ENCODE assay signal across 24 mouse cellular contexts in the genomic region with DNA sequence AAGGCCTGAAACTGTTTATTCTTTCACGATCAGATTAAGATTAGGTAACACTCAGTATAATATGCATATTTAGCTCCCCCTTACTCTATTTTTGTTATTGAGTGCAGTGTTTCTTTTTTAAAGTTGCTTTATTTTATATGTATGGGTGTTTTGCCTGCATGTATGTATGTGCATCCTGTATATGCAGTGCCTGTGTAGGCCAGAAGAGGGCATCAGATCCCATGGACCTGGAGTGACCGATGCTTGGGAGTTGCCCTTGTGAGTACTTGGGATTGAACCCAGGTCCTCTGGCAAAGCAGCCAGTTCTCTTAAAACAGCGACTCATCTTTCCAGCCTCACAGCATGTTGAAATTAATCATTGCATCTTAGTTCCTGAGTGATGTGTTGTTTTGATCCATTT. TPM values are rescaled to one million over a fixed set of nuclear protein-coding genes. Genes with fewer than 3 reads are reported as not detected.
A peak's percentile ranks its signal among the peaks of the same experiment; 100 is the strongest.
DNase-seq lines count a peak whose midpoint lies in the region; ATAC-seq and TF ChIP-seq lines count a peak whose summit lies in the region.
"Had no signal": no experiment of that assay in that cellular context is flagged by ENCODE, and none has a peak within 500 bp of the region (broad histone marks: within the 10 kb centered on the region; RNA-seq: fewer than 3 reads in every experiment).

No protein-coding gene starts in this region.

- ATAC-seq in forebrain, postnatal 0 days = no peak
- no peak for ATAC-seq in forebrain, embryonic 11.5 days (replicated peaks; ENCODE audit: low FRiP score)
- ATAC-seq: CD4-positive, CD25-positive, alpha-beta regulatory T cell, adult 4 months; forebrain, embryonic 16.5 days; intestine, embryonic 15.5 days; midbrain, embryonic 16.5 days had no signal

- H3K9me3 ChIP-seq in forebrain, postnatal 0 days (ENCODE audit: low read length) = no peaks in the 10 kb centered on the region
- H3K9me3 ChIP-seq in forebrain, embryonic 11.5 days (ENCODE audit: control insufficient read depth, low read length) = no peaks in the 10 kb centered on the region
- H3K9me3 ChIP-seq: heart, embryonic 13.5 days; intestine, embryonic 15.5 days; stomach, embryonic 15.5 days had no signal

- no peaks in the 10 kb centered on the region for H3K27me3 ChIP-seq in forebrain, postnatal 0 days (ENCODE audit: insufficient read depth, low read length)
- H3K27me3 ChIP-seq in forebrain, embryonic 11.5 days (ENCODE audit: control insufficient read depth, insufficient read depth, low read length) = no peaks in the 10 kb centered on the region
- H3K27me3 ChIP-seq in testis, adult 2 months (ENCODE audit: control insufficient read depth, insufficient read depth, low read length) = no peaks in the 10 kb centered on the region
- H3K27me3 ChIP-seq: heart, embryonic 13.5 days; intestine, embryonic 15.5 days; stomach, embryonic 15.5 days had no signal

- TF ChIP-seq POLR2A in testis, adult 2 months (IDR thresholded peaks at IDR 0.05; ENCODE audit: control insufficient read depth, low read depth, low read length) = no peak

- H3K4me3 ChIP-seq in forebrain, postnatal 0 days (ENCODE audit: low read depth, low read length) = no peak overlapping the region
- H3K4me3 ChIP-seq in forebrain, embryonic 11.5 days (ENCODE audit: low read depth, low read length) = no peak overlapping the region
- H3K4me3 ChIP-seq in layer of hippocampus, adult 2 months = no peak overlapping the region
- H3K4me3 ChIP-seq in testis, adult 2 months (ENCODE audit: control insufficient read depth, low read depth, low read length) = no peak overlapping the region
- H3K4me3 ChIP-seq: heart, embryonic 13.5 days; intestine, embryonic 15.5 days; stomach, embryonic 15.5 days had no signal

- 96% methylated on average over 3 of the region's 3 CpGs for WGBS in forebrain, postnatal 0 days
- WGBS in forebrain, embryonic 11.5 days = 96% methylated on average over 3 of the region's 3 CpGs

- DNase-seq in forebrain, postnatal 0 days = no peak
- DNase-seq in forebrain, embryonic 11.5 days (ENCODE audit: low spot score) = no peak
- no peak for DNase-seq in layer of hippocampus, adult 2 months (ENCODE audit: low spot score in 2 of 2)
- DNase-seq in layer of hippocampus, adult 18-20 months (ENCODE audit: low spot score in 2 of 2) = no peak
- DNase-seq in testis, postnatal 10 days (ENCODE audit: low spot score) = no peak
- no peak for DNase-seq in urinary bladder, postnatal 4 days (ENCODE audit: low spot score in 2 of 2)
- no peak for DNase-seq in adrenal gland, adult 18-20 months (ENCODE audit: low spot score in 2 of 2)
- DNase-seq: adrenal gland, postnatal 25 days; cerebellum, adult 11-12 months; cerebellum, postnatal 25 days; embryo, embryonic 11 days; kidney, postnatal 10 days; right cerebral cortex, postnatal 25 days; thymus, postnatal 25 days had no signal

- H3K27ac ChIP-seq in forebrain, postnatal 0 days (ENCODE audit: low read depth, low read length) = no peak overlapping the region
- H3K27ac ChIP-seq in forebrain, embryonic 11.5 days (ENCODE audit: low read depth, low read length) = no peak overlapping the region
- no peak overlapping the region for H3K27ac ChIP-seq in layer of hippocampus, adult 2 months
- H3K27ac ChIP-seq in testis, adult 2 months (ENCODE audit: control insufficient read depth, insufficient read depth, low read depth, low read length) = no peak overlapping the region
- H3K27ac ChIP-seq: heart, embryonic 13.5 days; hindbrain, embryonic 14.5 days; intestine, embryonic 15.5 days; stomach, embryonic 15.5 days had no signal

- no peaks in the 10 kb centered on the region for H3K36me3 ChIP-seq in forebrain, postnatal 0 days (ENCODE audit: insufficient read depth)
- H3K36me3 ChIP-seq in forebrain, embryonic 11.5 days (ENCODE audit: control insufficient read depth, insufficient read depth, low read length) = no peaks in the 10 kb centered on the region
- H3K36me3 ChIP-seq in testis, adult 2 months (ENCODE audit: control insufficient read depth, insufficient read depth, low read length) = no peaks in the 10 kb centered on the region
- H3K36me3 ChIP-seq: intestine, embryonic 15.5 days; stomach, embryonic 15.5 days had no signal

- peak; percentile 22; the same call in 1 of the 2 replicates for TF ChIP-seq CTCF in forebrain, postnatal 0 days (IDR thresholded peaks at IDR 0.05; ENCODE audit: low read depth)
- TF ChIP-seq CTCF in layer of hippocampus, adult 2 months (conservative IDR thresholded peaks at IDR 0.05) = peak; percentile 61
- TF ChIP-seq CTCF in testis, adult 2 months (IDR thresholded peaks at IDR 0.05; ENCODE audit: control insufficient read depth, insufficient read depth, insufficient replicate concordance, low read depth, low read length) = peak; percentile 35; the same call in 1 of the 2 replicates

- no peaks in the 10 kb centered on the region for H3K4me1 ChIP-seq in forebrain, postnatal 0 days (ENCODE audit: insufficient read depth)
- no peaks in the 10 kb centered on the region for H3K4me1 ChIP-seq in forebrain, embryonic 11.5 days (replicated peaks; ENCODE audit: control insufficient read depth, insufficient read depth, low read length)
- H3K4me1 ChIP-seq in testis, adult 2 months (ENCODE audit: control insufficient read depth, insufficient read depth, low read length) = no peaks in the 10 kb centered on the region
- H3K4me1 ChIP-seq: intestine, embryonic 15.5 days; stomach, embryonic 15.5 days had no signal

- no peak overlapping the region for H3K4me2 ChIP-seq in forebrain, postnatal 0 days (ENCODE audit: low read depth)
- no peak overlapping the region for H3K4me2 ChIP-seq in forebrain, embryonic 11.5 days (ENCODE audit: low read depth, low read length, severe bottlenecking)
- H3K4me2 ChIP-seq: heart, embryonic 13.5 days; hindbrain, embryonic 14.5 days; intestine, embryonic 15.5 days; stomach, embryonic 15.5 days had no signal

- no peak overlapping the region for H3K9ac ChIP-seq in forebrain, postnatal 0 days
- H3K9ac ChIP-seq in forebrain, embryonic 11.5 days (ENCODE audit: low read length) = no peak overlapping the region
- H3K9ac ChIP-seq: heart, embryonic 13.5 days; hindbrain, embryonic 14.5 days; intestine, embryonic 15.5 days; stomach, embryonic 15.5 days had no signal

RNA-seq across cellular contexts. Expression of a gene that starts 21.0 kb away (rescaled TPM):
- 24.5 and 34.7 TPM in 2 replicates for total RNA-seq in forebrain, postnatal 0 days (2014; rRNA removed)
- 3.7 and 11.8 TPM in 2 replicates for polyA plus RNA-seq in forebrain, postnatal 0 days (2015; fragmentation: Nextera tagmentation; extraction: Ambion mirVana)
- polyA plus RNA-seq in forebrain, embryonic 11.5 days (2014; fragmentation: Nextera tagmentation; extraction: Ambion mirVana) = 3.0 and 3.1 TPM in 2 replicates
- 100 to 1,000 TPM; 154 to 161 TPM for total RNA-seq in layer of hippocampus, adult 2 months (2021)
- total RNA-seq in layer of hippocampus, adult 18-20 months (2021) = 100 to 1,000 TPM; 125 to 128 TPM
- 0.38 and 0.47 TPM in 2 replicates for polyA plus RNA-seq in testis, adult 2 months (2012; rRNA removed)
- 10 to 100 TPM; 37.4 to 38.7 TPM for total RNA-seq in adrenal gland, adult 18-20 months (2021)
- total RNA-seq: granulocyte monocyte progenitor cell, adult 5-6 weeks; megakaryocyte-erythroid progenitor cell, adult 5-6 weeks had no signal
- polyA plus RNA-seq: CD4-positive, CD25-positive, alpha-beta regulatory T cell, adult 4 months had no signal
